Mouse (Mus musculus) cortical plate, adult 2 months (tissue): ENCODE measurements around the gene Arl15.

Experiments
- CTCF ChIP-seq: fragments of 200-500 bp; IDR thresholded peaks from 2 replicates; pipeline ENCODE4 v1.5.1; 2011; ENCODE audit warnings: mild to moderate bottlenecking, control low read depth, low read length; ENCODE audit not compliant: insufficient read depth; ENCODE audit errors: extremely low read depth
- POLR2A ChIP-seq: fragments of 200-500 bp; IDR thresholded peaks from 2 replicates; pipeline ENCODE4 v1.6.1; 2011; ENCODE audit warnings: mild to moderate bottlenecking, low read length, control low read depth; ENCODE audit not compliant: insufficient read depth; ENCODE audit errors: extremely low read depth

GRCm38 (mm10) chr13:114138921-114139320 lies 344.6 kb downstream of the Arl15 start:
- TF ChIP-seq POLR2A = no peak
- TF ChIP-seq CTCF = no peak
